Mouse (Mus musculus) cerebellum, adult 11 months (tissue): ENCODE results near the gene Fam122b.
"Not testable (repeated sequence)": the region's sequence is repeated elsewhere in the genome, so short reads cannot be mapped to it uniquely, and the experiment has no call there.

Experiments used
- DNase-seq: peaks from one replicate; pipeline ENCODE4 v3.0.0; 2022

The Fam122b gene

GRCm38 (mm10) chrX:53269289-53270062, at the start of gene Fam122b:
Gene Fam122b (minus strand): TSS chrX:53269805.
- peak; percentile 89 for DNase-seq

GRCm38 (mm10) chrX:53287924-53288323, 18.3 kb upstream of the Fam122b start:
- DNase-seq, result no peak

GRCm38 (mm10) chrX:53273124-53273523, 3.5 kb upstream of the Fam122b start, which contains the start of gene Fam122c:
Gene Fam122c (plus strand): TSS chrX:53273424.
- no peak for DNase-seq

GRCm38 (mm10) chrX:53271628-53272027, 2.0 kb upstream of the Fam122b start:
- DNase-seq, result not testable (repeated sequence)

GRCm38 (mm10) chrX:53270063-53270432, 443 bp upstream of the Fam122b start:
- DNase-seq, result no peak

GRCm38 (mm10) chrX:53268856-53269255, 749 bp downstream of the Fam122b start:
- peak; percentile 35 for DNase-seq

GRCm38 (mm10) chrX:53266186-53266585, 3.4 kb downstream of the Fam122b start:
- DNase-seq, result no peak

- no peak for DNase-seq
Observed at GRCm38 (mm10) chrX:53255195-53255594, 14.4 kb downstream of the Fam122b start.

GRCm38 (mm10) chrX:53240011-53240410, 29.6 kb downstream of the Fam122b start, which contains the start of gene Plac1:
Gene Plac1 (minus strand): TSS chrX:53240111.
- no peak for DNase-seq

GRCm38 (mm10) chrX:53237971-53238370, 31.6 kb downstream of the Fam122b start:
- DNase-seq, result no peak

GRCm38 (mm10) chrX:53236404-53236803, 33.2 kb downstream of the Fam122b start:
- DNase-seq, result no peak

GRCm38 (mm10) chrX:53233689-53234088, 35.9 kb downstream of the Fam122b start:
- DNase-seq, result no peak

- DNase-seq, result no peak
Observed at GRCm38 (mm10) chrX:53231965-53232364, 37.6 kb downstream of the Fam122b start.

GRCm38 (mm10) chrX:53224353-53224944, 45.2 kb downstream of the Fam122b start:
- no peak for DNase-seq

- DNase-seq, result no peak
Observed at GRCm38 (mm10) chrX:53220855-53221254, 48.8 kb downstream of the Fam122b start.

GRCm38 (mm10) chrX:53214557-53215229, 54.9 kb downstream of the Fam122b start:
- no peak for DNase-seq

GRCm38 (mm10) chrX:53213838-53214237, 55.8 kb downstream of the Fam122b start:
- DNase-seq, result no peak

- DNase-seq, result no peak
Observed at GRCm38 (mm10) chrX:53212485-53212884, 57.1 kb downstream of the Fam122b start.

GRCm38 (mm10) chrX:53211756-53212483, 57.7 kb downstream of the Fam122b start:
- DNase-seq, result no peak

- no peak for DNase-seq
Observed at GRCm38 (mm10) chrX:53209431-53209830, 60.2 kb downstream of the Fam122b start.

- DNase-seq, result no peak
Observed at GRCm38 (mm10) chrX:53204690-53205311, 64.8 kb downstream of the Fam122b start.

- no peak for DNase-seq
Observed at GRCm38 (mm10) chrX:53201616-53202015, 68.0 kb downstream of the Fam122b start.

- DNase-seq, result no peak
Observed at GRCm38 (mm10) chrX:53197681-53198080, 71.9 kb downstream of the Fam122b start.
